ENCODE assay signal across 9 mouse cellular contexts in the genomic region with DNA sequence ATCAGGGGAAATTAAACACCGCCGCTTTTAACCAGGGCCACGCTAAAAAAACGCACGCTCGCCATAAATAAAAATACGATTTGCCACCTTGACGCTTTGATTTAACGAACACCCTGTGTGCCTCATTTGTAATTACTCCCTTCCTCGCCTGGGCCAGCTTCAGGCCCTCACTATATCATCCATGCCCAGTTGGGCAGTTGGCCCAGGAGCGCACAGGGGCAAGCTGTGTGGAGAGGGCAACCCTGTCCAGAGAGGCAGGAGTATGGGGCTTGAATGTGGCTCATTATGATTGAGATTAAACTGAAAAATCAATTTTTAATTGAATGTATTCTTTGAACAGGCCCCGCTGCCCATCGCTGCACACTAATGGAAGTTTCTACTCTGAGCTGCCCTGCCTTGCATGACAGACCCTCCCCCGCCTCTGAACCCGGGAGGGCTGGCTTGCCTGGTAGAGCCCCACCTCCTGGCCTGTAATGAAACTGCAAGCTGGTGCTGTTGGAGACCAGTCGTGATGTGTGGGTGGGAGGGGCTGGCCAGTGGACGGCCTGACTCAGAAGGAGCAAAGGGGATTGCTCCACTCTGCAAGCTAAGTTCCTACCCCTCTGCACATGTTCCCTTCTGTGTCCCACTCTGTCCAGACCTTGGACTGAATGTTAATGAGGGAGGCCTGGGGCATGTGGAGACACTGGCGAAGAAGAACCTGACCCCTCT. TPM values are rescaled to one million over a fixed set of nuclear protein-coding genes. Genes with fewer than 3 reads are reported as not detected.
DNase-seq lines count a peak whose midpoint lies in the region; ATAC-seq and TF ChIP-seq lines count a peak whose summit lies in the region.
"Had no signal": no experiment of that assay in that cellular context is flagged by ENCODE, and none has a peak within 500 bp of the region (broad histone marks: within the 10 kb centered on the region; RNA-seq: fewer than 3 reads in every experiment).

No protein-coding gene starts in this region.

- H3K27ac ChIP-seq in forebrain, embryonic 10.5 days: no peak overlapping the region
- no peak overlapping the region for H3K27ac ChIP-seq in forebrain, embryonic 16.5 days (ENCODE audit: low read length)
- H3K27ac ChIP-seq in spleen, adult 2 months (ENCODE audit: insufficient read depth, low read length): no peak overlapping the region
- no peak overlapping the region for H3K27ac ChIP-seq in embryonic facial prominence, embryonic 11.5 days (replicated peaks; ENCODE audit: low read depth, low read length)
- H3K27ac ChIP-seq in olfactory bulb, adult 2 months (ENCODE audit: insufficient read depth, low read depth, low read length): no peak overlapping the region

- WGBS in forebrain, embryonic 10.5 days: 33% methylated on average over 18 of the region's 18 CpGs
- WGBS in forebrain, embryonic 16.5 days: 33% methylated on average over 18 of the region's 18 CpGs
- 48% methylated on average over 18 of the region's 18 CpGs for WGBS in spleen, adult 2 months
- 27% methylated on average over 18 of the region's 18 CpGs for WGBS in embryonic facial prominence, embryonic 11.5 days
- 42% methylated on average over 18 of the region's 18 CpGs for WGBS in olfactory bulb, adult 2 months

- H3K9me3 ChIP-seq in forebrain, embryonic 10.5 days: no peaks in the 10 kb centered on the region
- H3K9me3 ChIP-seq in forebrain, embryonic 16.5 days (ENCODE audit: control insufficient read depth, low read length): no peaks in the 10 kb centered on the region
- H3K9me3 ChIP-seq in embryonic facial prominence, embryonic 11.5 days (replicated peaks; ENCODE audit: control insufficient read depth, low read length): no peaks in the 10 kb centered on the region

- H3K4me2 ChIP-seq in forebrain, embryonic 16.5 days (ENCODE audit: low read length): no peak overlapping the region
- no peak overlapping the region for H3K4me2 ChIP-seq in embryonic facial prominence, embryonic 11.5 days (ENCODE audit: low read depth, low read length)

- H3K27me3 ChIP-seq in forebrain, embryonic 10.5 days (ENCODE audit: poor library complexity, severe bottlenecking): peaks cover 40% of the 10 kb centered on the region
- H3K27me3 ChIP-seq in forebrain, embryonic 16.5 days (replicated peaks; ENCODE audit: control insufficient read depth, insufficient read depth, low read length): no peaks in the 10 kb centered on the region
- H3K27me3 ChIP-seq in spleen, adult 2 months (ENCODE audit: control insufficient read depth, insufficient read depth, low read length): no peaks in the 10 kb centered on the region
- no peaks in the 10 kb centered on the region for H3K27me3 ChIP-seq in embryonic facial prominence, embryonic 11.5 days (ENCODE audit: control insufficient read depth, insufficient read depth, low read length)

- peak; percentile 12; the same call in 1 of the 2 replicates for TF ChIP-seq CTCF in spleen, adult 2 months (IDR thresholded peaks at IDR 0.05; ENCODE audit: extremely low read depth, insufficient read depth, insufficient read length, insufficient replicate concordance)
- TF ChIP-seq CTCF in olfactory bulb, adult 2 months (IDR thresholded peaks at IDR 0.05; ENCODE audit: insufficient read depth, low read depth, low read length): peak; percentile 49; the same call in 1 of the 2 replicates

- peaks cover 55% of the 10 kb centered on the region for H3K4me1 ChIP-seq in forebrain, embryonic 10.5 days
- H3K4me1 ChIP-seq in forebrain, embryonic 16.5 days (replicated peaks; ENCODE audit: control insufficient read depth, insufficient read depth, low read length): peaks cover 13% of the 10 kb centered on the region
- no peaks in the 10 kb centered on the region for H3K4me1 ChIP-seq in spleen, adult 2 months (ENCODE audit: control insufficient read depth, insufficient read depth, insufficient read length)
- H3K4me1 ChIP-seq in embryonic facial prominence, embryonic 11.5 days (ENCODE audit: control insufficient read depth, insufficient read depth, low read length): no peaks in the 10 kb centered on the region
- H3K4me1 ChIP-seq in olfactory bulb, adult 2 months (ENCODE audit: control insufficient read depth, insufficient read depth, low read length): peaks cover 74% of the 10 kb centered on the region

- H3K36me3 ChIP-seq in forebrain, embryonic 10.5 days (replicated peaks): no peaks in the 10 kb centered on the region
- no peaks in the 10 kb centered on the region for H3K36me3 ChIP-seq in forebrain, embryonic 16.5 days (ENCODE audit: control insufficient read depth, insufficient read depth)
- no peaks in the 10 kb centered on the region for H3K36me3 ChIP-seq in spleen, adult 2 months (ENCODE audit: control insufficient read depth, insufficient read depth, low read length)
- H3K36me3 ChIP-seq in embryonic facial prominence, embryonic 11.5 days (replicated peaks; ENCODE audit: control insufficient read depth, insufficient read depth, low read depth, low read length): no peaks in the 10 kb centered on the region

- ATAC-seq in forebrain, embryonic 16.5 days: no peak
- 0 out of 2 replicates have a peak, but pooled peaks have one; percentile 36 for ATAC-seq in embryonic facial prominence, embryonic 11.5 days (replicated peaks; ENCODE audit: insufficient number of reproducible peaks, low FRiP score, low TSS enrichment, low read depth)

- H3K4me3 ChIP-seq in forebrain, embryonic 10.5 days: no peak overlapping the region
- H3K4me3 ChIP-seq in forebrain, embryonic 16.5 days (replicated peaks; ENCODE audit: low read length): no peak overlapping the region
- no peak overlapping the region for H3K4me3 ChIP-seq in spleen, adult 2 months (ENCODE audit: extremely low read depth, insufficient read depth, insufficient read length)
- no peak overlapping the region for H3K4me3 ChIP-seq in embryonic facial prominence, embryonic 11.5 days (ENCODE audit: low read depth, low read length)
- no peak overlapping the region for H3K4me3 ChIP-seq in olfactory bulb, adult 2 months (ENCODE audit: insufficient read depth, low read depth, low read length)
- H3K4me3 ChIP-seq: myocyte had no signal

- TF ChIP-seq POLR2A in spleen, adult 2 months (IDR thresholded peaks at IDR 0.05; ENCODE audit: low read depth, low read length): no peak
- no peak for TF ChIP-seq POLR2A in olfactory bulb, adult 2 months (IDR thresholded peaks at IDR 0.05; ENCODE audit: insufficient read depth, low read depth, low read length)

- H3K9ac ChIP-seq in forebrain, embryonic 16.5 days (replicated peaks; ENCODE audit: low read depth, low read length): no peak overlapping the region
- no peak overlapping the region for H3K9ac ChIP-seq in embryonic facial prominence, embryonic 11.5 days (replicated peaks; ENCODE audit: low read length)

- DNase-seq in forebrain, embryonic 10.5 days (ENCODE audit: extremely low spot score, low spot score): peak; percentile 74
- DNase-seq in spleen, adult 2 months (ENCODE audit: low read depth in 1 of 2, low spot score in 2 of 2): no peak
- DNase-seq in spleen, postnatal 36 days (ENCODE audit: low spot score in 2 of 2): no peak
- peak; percentile 81 for DNase-seq in embryonic facial prominence, embryonic 11.5 days (ENCODE audit: low spot score)
- DNase-seq in kidney, postnatal 14 days: peak; percentile 54
- no peak for DNase-seq in frontal cortex, postnatal 36 days (ENCODE audit: low spot score in 2 of 2)

RNA-seq across cellular contexts. Expression of gene Engase, which starts 57.9 kb away (rescaled TPM):
- polyA plus RNA-seq in forebrain, embryonic 10.5 days (2016; fragmentation: Nextera tagmentation; extraction: Ambion mirVana): 7.1 and 7.9 TPM in 2 replicates
- 6.7 and 7.1 TPM in 2 replicates for polyA plus RNA-seq in forebrain, embryonic 16.5 days (2015; fragmentation: Nextera tagmentation; extraction: Ambion mirVana)
- polyA plus RNA-seq in spleen, adult 2 months (2012; rRNA removed): 13.8 and 19.1 TPM in 2 replicates
- polyA plus RNA-seq in embryonic facial prominence, embryonic 11.5 days (2014; fragmentation: Nextera tagmentation; extraction: Ambion mirVana): 5.0 and 5.9 TPM in 2 replicates
- polyA plus RNA-seq in olfactory bulb, adult 2 months (2012; ENCODE audit: insufficient read depth, insufficient read length, low replicate concordance, missing spikeins): not detected in 2 replicates

Comparison
In these comparisons a context has a peak if more than half of its experiments do, and no peak if none do; other contexts are left out.
1. DNase-seq: peak in forebrain, embryonic 10.5 days (single experiment), embryonic facial prominence, embryonic 11.5 days (single experiment) and kidney, postnatal 14 days (single experiment); none in spleen, adult 2 months (0 of 2), spleen, postnatal 36 days (0 of 2) and frontal cortex, postnatal 36 days (0 of 2).